Mouse (Mus musculus) testis, adult 2 months (tissue): Measurements from ENCODE around the gene Eppin. TPM values are rescaled to one million over a fixed set of nuclear protein-coding genes. Genes with fewer than 3 reads are reported as not detected.

ENCODE experiments used
- H3K27ac ChIP-seq: fragments of 200-500 bp; 2 replicates; pipeline ENCODE4 v1.5.1; 2012; ENCODE audit warnings: low read depth, low read length; ENCODE audit not compliant: control insufficient read depth, insufficient read depth
- H3K27me3 ChIP-seq: fragments of 200-500 bp; 2 replicates; pipeline ENCODE4 v1.6.1; 2012; ENCODE audit warnings: mild to moderate bottlenecking, low read length, moderate library complexity; ENCODE audit not compliant: control insufficient read depth, insufficient read depth
- H3K36me3 ChIP-seq: fragments of 200-500 bp; 2 replicates; pipeline ENCODE4 v1.6.1; 2012; ENCODE audit warnings: mild to moderate bottlenecking, low read length; ENCODE audit not compliant: control insufficient read depth, insufficient read depth
- H3K4me1 ChIP-seq: fragments of 200-500 bp; 2 replicates; pipeline ENCODE4 v1.6.1; 2012; ENCODE audit warnings: low read length; ENCODE audit not compliant: control insufficient read depth, insufficient read depth
- H3K4me3 ChIP-seq: fragments of 200-500 bp; 2 replicates; pipeline ENCODE4 v1.5.1; 2012; ENCODE audit warnings: low read depth, mild to moderate bottlenecking, low read length, moderate library complexity, mixed read lengths; ENCODE audit not compliant: control insufficient read depth
- CTCF ChIP-seq: fragments of 200-500 bp; IDR thresholded peaks from 2 replicates; pipeline ENCODE4 v1.5.1; 2012; ENCODE audit warnings: low read depth, mild to moderate bottlenecking, inconsistent platforms, low read length, moderate library complexity; ENCODE audit not compliant: control insufficient read depth, insufficient read depth, insufficient replicate concordance
- POLR2A ChIP-seq: fragments of 200-500 bp; IDR thresholded peaks from 2 replicates; pipeline ENCODE4 v1.6.1; 2012; ENCODE audit warnings: low read depth, mild to moderate bottlenecking, inconsistent platforms, low read length, moderate library complexity; ENCODE audit not compliant: control insufficient read depth
- polyA plus RNA-seq: library from polyadenylated mRNA; depleted of rRNA; stranded (reverse); fragments of >200 nt; gene quantifications from 2 replicates; pipeline ENCODE4 v1.2.3, GENCODE M21; 2012

The Eppin gene
- polyA plus RNA-seq, 1 experiment = 70.8 TPM

- H3K27me3 ChIP-seq = 0 out of 2 replicates have a peak, but pooled peaks cover 2% of the 10 kb centered on the region
- peaks cover 6% of the 10 kb centered on the region for H3K4me1 ChIP-seq
- no peak overlapping the region for H3K4me3 ChIP-seq
- no peak overlapping the region for H3K27ac ChIP-seq
- no peak for TF ChIP-seq POLR2A
- no peak for TF ChIP-seq CTCF
- no peaks in the 10 kb centered on the region for H3K36me3 ChIP-seq
These were observed 34.3 kb downstream of the Eppin start for GRCm38 (mm10) chr2:164558991-164559645.

- TF ChIP-seq POLR2A (no peak), CTCF (no peak)
- no peak overlapping the region for H3K4me3 ChIP-seq
- 0 out of 2 replicates have a peak, but pooled peaks cover 2% of the 10 kb centered on the region for H3K27me3 ChIP-seq
- H3K36me3 ChIP-seq = no peaks in the 10 kb centered on the region
- peaks cover 3% of the 10 kb centered on the region for H3K4me1 ChIP-seq
- H3K27ac ChIP-seq = no peak overlapping the region
These were observed 35.0 kb downstream of the Eppin start for GRCm38 (mm10) chr2:164558426-164558825.

GRCm38 (mm10) chr2:164551502-164551901, 41.9 kb downstream of the Eppin start:
- no peaks in the 10 kb centered on the region for H3K4me1 ChIP-seq

GRCm38 (mm10) chr2:164550895-164551269, 42.5 kb downstream of the Eppin start:
- H3K4me1 ChIP-seq = no peaks in the 10 kb centered on the region
- TF ChIP-seq POLR2A (no peak), CTCF (no peak)
- H3K4me3 ChIP-seq = no peak overlapping the region
- no peaks in the 10 kb centered on the region for H3K27me3 ChIP-seq
- no peak overlapping the region for H3K27ac ChIP-seq
- H3K36me3 ChIP-seq = no peaks in the 10 kb centered on the region

More at GRCm38 (mm10) chr2:164551502-164551901, 41.9 kb downstream of the Eppin start:
- Histone ChIP-seq H3K4me3 (no peak overlapping the region), H3K27ac (no peak overlapping the region), H3K36me3 (no peaks in the 10 kb centered on the region), H3K27me3 (no peaks in the 10 kb centered on the region)
- TF ChIP-seq CTCF (no peak), POLR2A (no peak)

- no peaks in the 10 kb centered on the region for H3K4me1 ChIP-seq
- H3K4me3 ChIP-seq = no peak overlapping the region
- TF ChIP-seq POLR2A (no peak), CTCF (no peak)
- H3K27ac ChIP-seq = no peak overlapping the region
- no peaks in the 10 kb centered on the region for H3K36me3 ChIP-seq
- H3K27me3 ChIP-seq = no peaks in the 10 kb centered on the region
These were observed 43.2 kb downstream of the Eppin start for GRCm38 (mm10) chr2:164549963-164550894.

- H3K4me3 ChIP-seq = no peak overlapping the region
- no peaks in the 10 kb centered on the region for H3K36me3 ChIP-seq
- no peaks in the 10 kb centered on the region for H3K4me1 ChIP-seq
- no peak for TF ChIP-seq CTCF
- no peak for TF ChIP-seq POLR2A
- H3K27me3 ChIP-seq = no peaks in the 10 kb centered on the region
- H3K27ac ChIP-seq = no peak overlapping the region
These were observed 44.1 kb downstream of the Eppin start for GRCm38 (mm10) chr2:164549338-164549737.

GRCm38 (mm10) chr2:164544454-164545097, 48.8 kb downstream of the Eppin start:
- no peak overlapping the region; the same call in 1 of the 2 replicates for H3K4me3 ChIP-seq
- H3K4me1 ChIP-seq = no peaks in the 10 kb centered on the region
- no peaks in the 10 kb centered on the region for H3K36me3 ChIP-seq
- no peaks in the 10 kb centered on the region for H3K27me3 ChIP-seq
- H3K27ac ChIP-seq = no peak overlapping the region
- TF ChIP-seq CTCF = no peak
- no peak for TF ChIP-seq POLR2A
